Mouse (Mus musculus) hindbrain, embryonic 16.5 days (tissue): Measurements from ENCODE around the gene Hmox1. TPM values are rescaled to one million over a fixed set of nuclear protein-coding genes. Genes with fewer than 3 reads are reported as not detected.

Experiments
- ATAC-seq: fragments of 200-750 bp; cut with Nextera tagmentation; 2 replicates; pipeline ENCODE4 v1.8.0; 2017; ENCODE audit warnings: moderate TSS enrichment, moderate library complexity
- H3K27ac ChIP-seq: fragments of 300-500 bp; sonication (generic); 2 replicates; pipeline ENCODE4 v1.5.1; 2014; ENCODE audit warnings: low read depth, mild to moderate bottlenecking, control low read depth, low read length, moderate library complexity
- H3K27me3 ChIP-seq: fragments of 300-500 bp; sonication (generic); replicated peaks from 2 replicates; pipeline ENCODE4 v1.6.1; 2014; ENCODE audit warnings: low read length; ENCODE audit not compliant: control insufficient read depth, insufficient read depth
- H3K36me3 ChIP-seq: fragments of 300-500 bp; sonication (generic); 2 replicates; pipeline ENCODE4 v1.6.1; 2014; ENCODE audit warnings: mild to moderate bottlenecking, low read length, moderate library complexity, mixed read lengths; ENCODE audit not compliant: control insufficient read depth, insufficient read depth
- H3K4me1 ChIP-seq: fragments of 300-500 bp; sonication (generic); 2 replicates; pipeline ENCODE4 v1.6.1; 2014; ENCODE audit warnings: low read depth, low read length; ENCODE audit not compliant: control insufficient read depth, insufficient read depth
- H3K4me2 ChIP-seq: fragments of 300-500 bp; sonication (generic); 2 replicates; pipeline ENCODE4 v1.6.1; 2014; ENCODE audit warnings: mild to moderate bottlenecking, low read length, control low read depth, moderate library complexity
- H3K4me3 ChIP-seq: fragments of 300-500 bp; sonication (generic); 2 replicates; pipeline ENCODE4 v1.5.1; 2014; ENCODE audit warnings: mild to moderate bottlenecking, low read length, control low read depth, moderate library complexity
- H3K9ac ChIP-seq: fragments of 300-500 bp; sonication (generic); 2 replicates; pipeline ENCODE4 v1.6.1; 2014; ENCODE audit warnings: low read depth, mild to moderate bottlenecking, control low read depth, low read length, moderate library complexity
- H3K9me3 ChIP-seq: fragments of 300-500 bp; sonication (generic); 2 replicates; pipeline ENCODE4 v1.6.1; 2014; ENCODE audit warnings: mild to moderate bottlenecking, low read length, moderate library complexity; ENCODE audit not compliant: control insufficient read depth
- WGBS: fragments of 180-500 bp; shearing (Covaris S2); extraction: QIAGEN DNeasy Blood & Tissue Kit; methylation state at CpG from one replicate; pipeline ENCODE4 v1.1.7; 2014; 5-methylcytosine and 5-hydroxymethylcytosine counted together
- polyA plus RNA-seq: library from polyadenylated mRNA; unstranded; fragments of >200 nt; fragmentation: Nextera tagmentation; extraction: Ambion mirVana; gene quantifications from 2 replicates; pipeline ENCODE4 v1.2.1, GENCODE M21; 2015

Hmox1 gene
- polyA plus RNA-seq, 1 experiment from 2014 or later: 15.8 TPM

GRCm38 (mm10) chr8:75067287-75067686, 26.1 kb upstream of the Hmox1 start:
- Histone ChIP-seq H3K4me3 (no peak overlapping the region), H3K27me3 (no peaks in the 10 kb centered on the region), H3K36me3 (peaks cover 2% of the 10 kb centered on the region), H3K9ac (no peak overlapping the region), H3K9me3 (no peaks in the 10 kb centered on the region), H3K27ac (no peak overlapping the region), H3K4me1 (no peaks in the 10 kb centered on the region), H3K4me2 (no peak overlapping the region)
- ATAC-seq: no peak
- WGBS: 83% methylated on average over 6 of the region's 6 CpGs

- Histone ChIP-seq H3K9ac (no peak overlapping the region), H3K4me3 (no peak overlapping the region), H3K9me3 (no peaks in the 10 kb centered on the region), H3K36me3 (peaks cover 2% of the 10 kb centered on the region), H3K4me1 (no peaks in the 10 kb centered on the region), H3K27me3 (no peaks in the 10 kb centered on the region), H3K27ac (no peak overlapping the region), H3K4me2 (no peak overlapping the region)
- ATAC-seq: peak; percentile 16; the same call in 1 of the 2 replicates
- 89% methylated on average over 1 of the region's 1 CpGs for WGBS
Observed at GRCm38 (mm10) chr8:75070297-75070696, 23.1 kb upstream of the Hmox1 start.

GRCm38 (mm10) chr8:75071627-75072346, 21.6 kb upstream of the Hmox1 start:
- no peak overlapping the region for H3K4me3 ChIP-seq
- WGBS: 31% methylated on average over 4 of the region's 4 CpGs
- H3K4me1 ChIP-seq: no peaks in the 10 kb centered on the region
- no peak overlapping the region for H3K27ac ChIP-seq
- ATAC-seq: peak; percentile 90
- H3K27me3 ChIP-seq: no peaks in the 10 kb centered on the region
- peaks cover 2% of the 10 kb centered on the region; the same call in 1 of the 2 replicates for H3K36me3 ChIP-seq
- H3K9me3 ChIP-seq: no peaks in the 10 kb centered on the region
- H3K4me2 ChIP-seq: no peak overlapping the region
- H3K9ac ChIP-seq: no peak overlapping the region

GRCm38 (mm10) chr8:75074876-75075275, 18.5 kb upstream of the Hmox1 start:
- WGBS: 68% methylated on average over 1 of the region's 1 CpGs
- ATAC-seq: no peak
- no peak overlapping the region for H3K4me3 ChIP-seq

GRCm38 (mm10) chr8:75078215-75078614, 15.2 kb upstream of the Hmox1 start:
- ATAC-seq: no peak
- 86% methylated on average over 1 of the region's 1 CpGs for WGBS
- no peaks in the 10 kb centered on the region for H3K9me3 ChIP-seq

More at GRCm38 (mm10) chr8:75074876-75075275, 18.5 kb upstream of the Hmox1 start:
- H3K4me2 ChIP-seq: no peak overlapping the region
- H3K9me3 ChIP-seq: no peaks in the 10 kb centered on the region
- H3K27me3 ChIP-seq: no peaks in the 10 kb centered on the region
- H3K27ac ChIP-seq: no peak overlapping the region
- H3K36me3 ChIP-seq: no peaks in the 10 kb centered on the region
- H3K4me1 ChIP-seq: no peaks in the 10 kb centered on the region
- no peak overlapping the region for H3K9ac ChIP-seq

GRCm38 (mm10) chr8:75078851-75079250, 14.6 kb upstream of the Hmox1 start:
- no peak for ATAC-seq
- no peaks in the 10 kb centered on the region for H3K9me3 ChIP-seq
- H3K4me2 ChIP-seq: no peak overlapping the region
- H3K36me3 ChIP-seq: no peaks in the 10 kb centered on the region
- no peak overlapping the region for H3K4me3 ChIP-seq
- H3K4me1 ChIP-seq: 0 out of 2 replicates have a peak, but pooled peaks cover 2% of the 10 kb centered on the region
- 93% methylated on average over 9 of the region's 9 CpGs for WGBS
- no peaks in the 10 kb centered on the region for H3K27me3 ChIP-seq
- H3K9ac ChIP-seq: no peak overlapping the region
- H3K27ac ChIP-seq: no peak overlapping the region

More at GRCm38 (mm10) chr8:75078215-75078614, 15.2 kb upstream of the Hmox1 start:
- H3K4me3 ChIP-seq: no peak overlapping the region
- no peak overlapping the region for H3K27ac ChIP-seq
- H3K27me3 ChIP-seq: no peaks in the 10 kb centered on the region
- H3K9ac ChIP-seq: no peak overlapping the region
- H3K36me3 ChIP-seq: no peaks in the 10 kb centered on the region
- H3K4me2 ChIP-seq: no peak overlapping the region
- no peaks in the 10 kb centered on the region for H3K4me1 ChIP-seq

- Histone ChIP-seq H3K27me3 (no peaks in the 10 kb centered on the region), H3K4me3 (no peak overlapping the region), H3K4me1 (0 out of 2 replicates have a peak, but pooled peaks cover 2% of the 10 kb centered on the region), H3K4me2 (no peak overlapping the region), H3K9me3 (no peaks in the 10 kb centered on the region), H3K27ac (no peak overlapping the region), H3K9ac (no peak overlapping the region), H3K36me3 (no peaks in the 10 kb centered on the region)
- no peak for ATAC-seq
- WGBS: 83% methylated on average over 9 of the region's 9 CpGs
Observed at GRCm38 (mm10) chr8:75081364-75082040, 11.9 kb upstream of the Hmox1 start.

- Histone ChIP-seq H3K9ac (no peak overlapping the region), H3K36me3 (no peaks in the 10 kb centered on the region), H3K27me3 (no peaks in the 10 kb centered on the region), H3K4me1 (0 out of 2 replicates have a peak, but pooled peaks cover 2% of the 10 kb centered on the region), H3K27ac (no peak overlapping the region), H3K4me3 (no peak overlapping the region), H3K9me3 (no peaks in the 10 kb centered on the region), H3K4me2 (no peak overlapping the region)
- WGBS: 91% methylated on average over 6 of the region's 6 CpGs
- no peak for ATAC-seq
Observed at GRCm38 (mm10) chr8:75082181-75082805, 11.1 kb upstream of the Hmox1 start.

- peak overlapping the region; percentile 70 for H3K4me2 ChIP-seq
- H3K27ac ChIP-seq: no peak overlapping the region
- H3K27me3 ChIP-seq: no peaks in the 10 kb centered on the region
- H3K4me3 ChIP-seq: peak overlapping the region; percentile 38
- WGBS: 8% methylated on average over 16 of the region's 17 CpGs
- H3K4me1 ChIP-seq: 0 out of 2 replicates have a peak, but pooled peaks cover 2% of the 10 kb centered on the region
- H3K9ac ChIP-seq: no peak overlapping the region; the same call in 1 of the 2 replicates
- no peaks in the 10 kb centered on the region for H3K9me3 ChIP-seq
- ATAC-seq: peak; percentile 93
- H3K36me3 ChIP-seq: no peaks in the 10 kb centered on the region
Observed at GRCm38 (mm10) chr8:75083846-75084245, 9.6 kb upstream of the Hmox1 start.
